Mouse (Mus musculus): ENCODE results near the gene Lrg1.
"Not testable (repeated sequence)": the region's sequence is repeated elsewhere in the genome, so short reads cannot be mapped to it uniquely, and the experiment has no call there.

Gene Lrg1

GRCm38 (mm10) chr17:56109219-56110051 is 12.4 kb downstream of the Lrg1 start, which contains the start of gene Plin4:
Gene Plin4, minus strand, starts transcription at chr17:56109803.
- no peak for DNase-seq (ENCODE audit: low read depth, low spot score)

- DNase-seq (ENCODE audit: low read depth, low spot score), result no peak
Measured at GRCm38 (mm10) chr17:56108334-56109044, 13.3 kb downstream of the Lrg1 start.

- DNase-seq (ENCODE audit: low read depth, low spot score), result no peak
Measured at GRCm38 (mm10) chr17:56107736-56108135, 14.1 kb downstream of the Lrg1 start.

- no peak for DNase-seq (ENCODE audit: low read depth, low spot score)
Measured at GRCm38 (mm10) chr17:56106981-56107380, 14.8 kb downstream of the Lrg1 start.

- not testable (repeated sequence) for DNase-seq (ENCODE audit: low read depth, low spot score)
Measured at GRCm38 (mm10) chr17:56106436-56106835, 15.4 kb downstream of the Lrg1 start.

GRCm38 (mm10) chr17:56104821-56105220 is 17.0 kb downstream of the Lrg1 start:
- DNase-seq (ENCODE audit: low read depth, low spot score), result not testable (repeated sequence)

- DNase-seq (ENCODE audit: low read depth, low spot score), result no peak
Measured at GRCm38 (mm10) chr17:56103465-56104285, 18.1 kb downstream of the Lrg1 start.

GRCm38 (mm10) chr17:56102927-56103326 is 18.9 kb downstream of the Lrg1 start:
- DNase-seq (ENCODE audit: low read depth, low spot score), result no peak

- DNase-seq (ENCODE audit: low read depth, low spot score), result no peak
Measured at GRCm38 (mm10) chr17:56102158-56102557, 19.6 kb downstream of the Lrg1 start.

- no peak for DNase-seq (ENCODE audit: low read depth, low spot score)
Measured at GRCm38 (mm10) chr17:56100811-56101210, 21.0 kb downstream of the Lrg1 start.

GRCm38 (mm10) chr17:56098711-56099572 is 22.9 kb downstream of the Lrg1 start:
- DNase-seq (ENCODE audit: low read depth, low spot score), result no peak

- DNase-seq (ENCODE audit: low read depth, low spot score), result no peak
Measured at GRCm38 (mm10) chr17:56098180-56098579, 23.6 kb downstream of the Lrg1 start.

GRCm38 (mm10) chr17:56096883-56097282 is 24.9 kb downstream of the Lrg1 start:
- no peak for DNase-seq (ENCODE audit: low read depth, low spot score)

- DNase-seq (ENCODE audit: low read depth, low spot score), result no peak
Measured at GRCm38 (mm10) chr17:56092794-56093193, 29.0 kb downstream of the Lrg1 start.

GRCm38 (mm10) chr17:56092312-56092711 is 29.5 kb downstream of the Lrg1 start:
- no peak for DNase-seq (ENCODE audit: low read depth, low spot score)

- peak; percentile 24 for DNase-seq (ENCODE audit: low read depth, low spot score)
Measured at GRCm38 (mm10) chr17:56080781-56081585, 40.8 kb downstream of the Lrg1 start.

- DNase-seq (ENCODE audit: low read depth, low spot score), result no peak
Measured at GRCm38 (mm10) chr17:56079921-56080320, 41.9 kb downstream of the Lrg1 start.

- peak; percentile 99 for DNase-seq (ENCODE audit: low read depth, low spot score)
Measured at GRCm38 (mm10) chr17:56078880-56079795, 42.7 kb downstream of the Lrg1 start, which contains the start of gene Hdgfl2. Gene Hdgfl2, plus strand, starts transcription at chr17:56079634.

- peak; percentile 28 for DNase-seq (ENCODE audit: low read depth, low spot score)
Measured at GRCm38 (mm10) chr17:56078361-56078760, 43.4 kb downstream of the Lrg1 start.

Measured in CD4-positive, CD25-positive, alpha-beta regulatory T cell, adult 2 months (primary cell).